Mouse (Mus musculus) urinary bladder, adult 2 months (tissue): ENCODE results near the gene Senp1. TPM values are rescaled to one million over a fixed set of nuclear protein-coding genes. Genes with fewer than 3 reads are reported as not detected.

Source experiments
- DNase-seq: peaks from one replicate; pipeline ENCODE4 v3.0.0; 2022; ENCODE audit warnings: low spot score
- polyA plus RNA-seq: library from polyadenylated mRNA; depleted of rRNA; stranded (reverse); fragments of >200 nt; gene quantifications from 2 replicates; pipeline ENCODE4 v1.2.3, GENCODE M21; 2012; rRNA removed

The Senp1 gene
- polyA plus RNA-seq, 1 experiment = 18.4 TPM

DNA sequence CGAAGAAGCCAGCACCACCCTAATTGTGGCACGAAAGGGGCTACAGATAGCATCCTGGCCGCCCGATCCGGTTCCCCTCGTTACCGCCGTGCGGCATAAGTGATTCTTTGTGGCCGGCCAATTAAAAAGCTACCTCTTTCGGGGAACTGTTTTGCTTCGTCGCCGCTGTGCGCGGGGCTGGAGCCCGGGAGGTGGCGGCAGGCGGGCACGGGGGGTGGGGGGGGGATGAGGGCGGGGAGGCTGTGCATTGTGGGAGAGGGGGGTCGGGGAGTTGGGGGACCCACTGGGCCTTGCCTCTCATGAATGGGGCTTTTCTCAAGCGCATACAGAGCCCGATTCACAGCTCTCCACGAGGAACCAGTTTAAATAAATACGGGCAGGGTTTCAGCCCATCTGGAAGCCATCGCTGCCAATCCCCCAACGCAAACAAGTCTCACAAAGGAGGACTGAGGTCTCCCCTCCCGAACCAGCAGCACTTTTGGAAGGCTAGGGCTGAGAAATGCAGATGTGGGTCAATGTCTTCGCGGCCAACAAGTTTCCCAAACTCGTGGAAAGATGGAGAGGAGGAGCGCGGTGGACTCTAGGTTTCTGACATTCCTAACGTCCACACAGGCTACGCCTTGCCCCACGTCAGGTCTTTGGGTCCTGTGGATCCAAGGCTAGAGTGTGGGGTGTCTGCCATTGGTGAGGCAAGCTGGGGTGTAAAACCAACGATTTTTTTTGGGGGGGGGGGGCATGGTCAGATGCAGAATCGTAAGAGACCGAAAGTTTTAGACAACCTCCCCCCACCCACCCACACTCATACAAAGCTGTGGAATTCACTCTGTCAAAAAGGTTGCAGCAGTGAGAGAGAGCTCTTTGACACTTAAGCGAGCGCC lies 91.2 kb downstream of the Senp1 start:
- no peak for DNase-seq

DNA sequence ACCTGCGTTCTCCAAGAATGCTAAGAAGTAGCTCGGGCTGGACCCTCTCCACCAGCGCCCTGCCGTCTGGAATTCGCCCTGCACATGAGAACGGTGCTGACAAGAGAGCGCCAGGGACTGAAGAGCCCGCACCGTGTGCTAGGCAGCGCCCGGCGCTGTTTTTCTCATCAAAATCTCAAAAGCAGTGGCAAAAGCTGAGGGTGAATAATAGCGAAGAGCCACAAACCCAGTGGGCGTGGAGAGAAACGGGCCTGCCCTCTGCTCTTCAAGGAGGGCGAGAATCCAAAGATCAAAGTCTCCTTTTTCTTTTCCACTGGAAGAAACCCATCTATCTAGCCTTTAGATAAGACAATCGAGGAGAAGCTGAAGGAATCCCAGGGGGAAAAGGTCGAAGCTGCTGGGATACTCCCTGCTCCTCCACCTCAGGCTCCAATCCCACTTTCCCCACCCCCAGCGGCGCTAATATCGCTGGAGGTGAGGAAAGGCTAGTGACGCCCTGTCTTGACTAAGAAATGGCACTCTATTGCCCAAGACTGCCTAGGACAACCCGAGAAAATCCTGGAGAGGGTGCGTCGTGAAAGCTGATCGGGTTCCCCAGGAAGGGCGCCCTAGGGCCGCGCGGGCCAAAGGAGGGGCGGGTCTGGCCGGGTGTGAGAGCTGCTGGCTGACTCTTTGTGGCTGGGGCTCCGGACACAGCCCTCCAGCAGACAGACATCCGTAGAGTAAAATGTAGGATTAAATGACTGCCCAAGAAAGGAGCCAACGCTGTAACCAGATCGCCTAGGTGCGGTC lies 92.0 kb downstream of the Senp1 start:
- DNase-seq = no peak

DNA sequence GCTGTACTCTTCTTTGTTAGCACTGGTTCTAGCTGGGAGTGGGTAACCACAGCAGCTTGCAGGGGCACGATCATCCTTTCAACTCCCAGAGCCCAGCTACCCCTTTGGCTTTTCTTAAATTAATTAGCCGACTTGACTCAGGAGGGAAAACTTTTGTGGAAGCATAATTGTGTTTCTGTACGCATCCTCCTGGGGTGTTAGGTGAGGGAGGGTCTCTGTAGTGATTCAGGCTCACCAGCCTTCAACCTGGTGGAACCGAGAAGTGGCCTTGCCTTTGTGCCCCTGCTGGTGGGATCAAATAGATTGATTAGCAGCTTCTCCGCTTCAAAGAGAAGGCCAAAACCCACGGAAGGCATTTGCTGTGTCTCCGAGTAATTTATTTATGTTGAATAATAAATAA lies 93.6 kb downstream of the Senp1 start:
- DNase-seq = no peak

DNA sequence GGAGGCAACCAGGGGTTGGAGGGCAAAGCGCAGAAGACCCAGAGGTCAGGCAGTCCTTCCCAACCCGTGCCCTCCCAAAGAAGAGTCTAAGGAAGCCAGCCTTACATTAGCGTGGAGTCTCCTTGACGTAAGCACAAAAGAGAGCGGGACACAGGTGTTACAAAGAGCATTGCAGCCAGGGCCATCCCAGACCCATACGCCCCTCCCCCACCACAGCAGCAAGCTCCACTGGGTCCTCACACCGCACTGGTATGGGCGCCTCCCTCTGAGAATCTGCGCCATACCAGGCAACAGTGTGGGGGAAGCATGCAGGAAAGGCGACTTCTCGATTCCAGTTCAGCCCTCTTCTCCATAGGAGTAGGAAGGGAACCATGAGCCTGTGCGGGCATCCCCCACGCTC lies 94.0 kb downstream of the Senp1 start:
- no peak for DNase-seq

DNA sequence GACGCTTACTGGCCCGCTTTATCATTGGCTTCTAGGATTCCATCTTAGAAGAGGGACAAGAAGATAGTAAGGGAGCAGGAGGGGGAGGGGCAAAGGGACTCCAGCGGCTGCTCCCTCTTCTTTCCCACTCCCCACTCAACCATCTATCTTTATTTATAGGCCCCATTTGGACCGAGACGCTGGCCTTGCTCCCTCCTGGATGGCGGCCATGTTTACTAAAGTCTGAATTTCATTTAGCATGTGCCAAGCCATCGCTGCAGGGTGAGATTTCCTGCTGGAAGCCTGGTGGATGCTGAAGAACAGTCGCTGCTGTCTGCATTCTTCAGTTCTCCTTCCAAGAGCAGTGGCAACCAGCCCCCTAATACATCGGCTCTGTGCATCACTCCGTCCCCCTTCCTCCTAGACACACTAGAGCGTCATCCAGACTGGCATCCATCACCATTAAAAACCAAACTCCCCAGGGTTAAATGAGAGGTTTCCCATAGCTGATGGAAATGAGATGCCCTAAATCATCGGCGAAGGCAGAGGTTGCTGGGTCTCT lies 96.8 kb downstream of the Senp1 start:
- DNase-seq = no peak

DNA sequence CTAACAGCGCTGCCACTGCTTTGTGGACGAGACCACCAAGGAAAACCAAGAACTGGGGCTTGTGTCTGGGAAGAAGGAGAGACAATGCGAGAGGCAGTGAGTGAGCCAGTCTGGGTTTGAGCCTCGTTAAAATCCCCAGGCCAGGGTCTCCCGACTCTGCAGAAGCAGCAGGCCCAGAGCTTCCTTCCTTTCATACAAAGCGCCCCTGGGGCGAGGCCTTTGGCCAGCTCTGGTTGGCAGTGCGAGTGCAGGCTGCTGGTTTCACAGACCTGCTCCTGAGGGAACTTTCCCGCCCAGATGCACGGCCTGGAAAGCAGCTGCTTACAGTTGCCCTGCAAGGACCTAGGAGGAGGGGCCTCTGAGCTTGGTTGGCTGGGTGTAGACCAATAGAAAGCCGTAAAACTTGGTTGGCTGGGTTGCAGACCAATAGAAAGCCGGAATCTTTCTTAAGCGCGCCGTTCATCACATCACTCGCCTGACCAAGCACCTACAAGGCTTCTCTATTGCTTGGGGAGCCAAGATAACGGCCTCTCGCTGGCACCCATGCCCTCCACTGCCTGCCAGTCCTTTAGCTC lies 100.7 kb downstream of the Senp1 start:
- peak; percentile 40 for DNase-seq

DNA sequence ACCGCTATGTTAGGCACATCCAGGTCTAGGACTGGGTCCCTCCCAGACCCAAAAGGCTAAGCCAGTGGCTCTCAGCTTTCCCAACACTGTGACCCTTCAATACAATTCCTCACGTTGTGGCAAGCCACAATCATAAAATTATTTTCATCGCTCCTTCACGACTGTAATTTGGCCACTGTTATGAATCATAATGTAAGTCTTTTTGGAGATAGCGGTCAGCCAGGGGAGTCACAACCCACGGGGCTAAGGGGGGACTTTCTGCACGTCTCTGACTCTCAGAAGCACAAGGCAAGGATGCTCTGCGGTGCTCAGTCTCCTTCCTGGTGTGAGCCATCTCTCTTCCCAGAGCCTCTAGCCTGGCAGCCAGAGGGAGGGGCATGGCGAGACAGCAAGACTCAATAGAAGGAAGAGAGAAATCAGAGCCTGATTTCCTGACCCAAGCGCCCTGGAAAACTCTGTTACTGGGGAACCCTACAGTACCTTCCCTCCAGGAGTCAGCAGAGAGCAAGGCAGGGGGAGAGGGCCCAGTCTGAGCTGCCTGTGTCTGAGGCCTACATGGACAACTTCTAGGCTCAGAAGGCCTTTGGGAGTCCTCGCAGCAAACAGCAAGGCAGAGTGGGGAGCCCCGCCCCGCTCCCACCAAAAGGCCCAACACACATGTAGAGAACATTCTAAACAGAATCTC lies 101.4 kb downstream of the Senp1 start:
- DNase-seq = no peak

DNA sequence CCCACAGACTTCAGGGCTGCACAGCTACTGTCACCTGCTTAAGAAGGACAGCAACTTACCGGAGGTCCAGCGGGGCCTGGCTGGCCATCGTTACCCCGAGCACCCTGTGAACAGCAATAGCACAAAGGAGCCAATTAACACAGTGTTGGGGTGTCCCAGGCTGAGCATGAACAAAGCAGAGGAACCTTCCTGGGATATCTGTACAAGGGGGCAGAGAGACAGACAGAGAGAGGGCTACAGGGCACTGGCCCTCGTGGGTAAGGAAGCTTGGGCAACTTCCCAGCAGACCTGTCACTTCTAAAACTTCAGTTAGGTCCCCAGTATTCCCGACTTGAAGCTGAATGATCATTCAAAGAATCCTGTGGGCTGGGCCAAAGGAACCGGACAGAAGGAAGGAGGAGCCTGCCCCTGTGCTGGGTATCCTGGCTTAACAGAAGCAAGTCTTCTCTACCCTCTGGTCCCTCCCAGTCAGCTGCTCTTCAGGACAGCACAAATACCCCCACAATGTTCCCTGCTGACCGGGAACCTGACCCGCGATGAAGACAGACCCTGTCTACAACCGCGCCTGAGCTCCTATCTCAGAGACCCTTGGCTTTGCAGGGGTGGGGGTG lies 102.2 kb downstream of the Senp1 start:
- DNase-seq = no peak

DNA sequence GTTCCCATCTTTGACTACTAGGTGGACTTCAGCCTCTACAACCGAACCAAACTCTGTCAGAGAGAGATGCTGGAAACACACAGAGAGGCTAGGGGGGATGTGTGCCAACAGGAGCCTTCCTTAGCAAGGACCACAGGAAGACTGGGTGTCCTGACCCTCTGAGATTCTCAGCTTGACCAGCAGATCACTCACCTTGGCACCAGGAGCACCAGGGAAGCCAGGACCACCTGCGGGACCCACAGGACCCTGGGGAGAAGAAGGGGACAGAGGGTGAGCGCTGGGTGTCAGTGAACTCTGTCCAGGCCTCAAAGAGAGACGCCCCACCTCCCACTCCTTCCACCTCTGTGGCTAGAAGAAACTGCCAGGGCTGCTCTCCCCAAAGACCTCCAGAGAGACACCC lies 102.8 kb downstream of the Senp1 start:
- DNase-seq = no peak

DNA sequence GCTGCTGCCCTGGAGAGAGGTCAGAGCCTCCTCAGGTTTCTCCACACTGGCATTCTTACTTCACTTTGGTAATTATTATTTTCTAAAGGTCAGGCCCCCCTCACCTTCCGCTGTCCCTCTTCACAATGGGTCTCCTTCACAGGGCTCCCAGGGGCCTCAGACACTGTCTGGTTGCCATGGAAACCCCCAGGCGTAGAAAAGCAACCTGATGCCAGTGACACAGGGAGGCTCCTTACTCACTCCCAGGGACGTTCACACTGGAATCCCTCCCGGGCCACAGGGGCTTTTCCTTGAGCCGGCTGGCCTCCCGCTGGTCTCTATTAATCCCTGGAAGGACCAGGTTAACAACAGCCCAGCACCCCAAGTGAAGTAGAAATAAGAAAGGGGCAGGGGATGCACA lies 103.4 kb downstream of the Senp1 start:
- no peak for DNase-seq

DNA sequence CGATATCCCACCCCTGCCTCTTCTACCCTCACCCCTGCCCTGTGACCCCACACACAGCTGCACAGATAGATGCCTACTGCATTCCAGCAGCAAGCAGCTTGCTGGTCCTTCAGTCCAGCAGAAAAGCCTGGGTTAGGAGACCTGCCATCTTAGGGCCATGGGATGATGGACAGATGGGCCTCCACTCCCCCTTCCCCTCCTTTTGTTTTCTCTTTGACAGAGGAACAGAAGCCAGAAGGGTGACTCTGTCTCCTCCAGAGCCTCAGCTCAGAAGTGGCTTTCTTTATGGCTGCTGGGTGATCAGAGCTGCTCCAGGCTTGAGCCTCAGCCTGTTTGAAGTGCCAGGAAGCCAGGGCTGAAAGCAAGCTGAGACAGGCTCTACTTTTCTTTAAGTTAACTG lies 104.0 kb downstream of the Senp1 start:
- no peak for DNase-seq

Other genes starting within 250 kb of the Senp1 start
- gene Hdac7, start 249.2 kb downstream of the Senp1 start, polyA plus RNA-seq = 45.3 and 45.8 TPM in 2 replicates
- gene Vdr, start 183.1 kb downstream of the Senp1 start, polyA plus RNA-seq = 1.3 and 1.6 TPM in 2 replicates
- gene Tmem106c, start 129.5 kb downstream of the Senp1 start, polyA plus RNA-seq = 65.7 and 80.9 TPM in 2 replicates
- gene Col2a1, start 89.0 kb downstream of the Senp1 start, polyA plus RNA-seq = 0.08 and 0.10 TPM in 2 replicates
- 69.9 TPM in 2 replicates for gene Pfkm, start 1.2 kb downstream of the Senp1 start, polyA plus RNA-seq
- 56.1 and 59.9 TPM in 2 replicates for gene Asb8, start 71.9 kb upstream of the Senp1 start, polyA plus RNA-seq
- 3.6 and 4.2 TPM in 2 replicates for gene Ccdc184, start 73.4 kb upstream of the Senp1 start, polyA plus RNA-seq
- not detected in 2 replicates for gene Olfr288, start 101.8 kb upstream of the Senp1 start, polyA plus RNA-seq
- not detected in 2 replicates for gene Gm44579, start 127.2 kb upstream of the Senp1 start, polyA plus RNA-seq
- 0.04 TPM in 1 of 2 replicates, not detected in the other for gene Olfr287, start 127.3 kb upstream of the Senp1 start, polyA plus RNA-seq
- not detected in 2 replicates for gene Olfr286, start 140.7 kb upstream of the Senp1 start, polyA plus RNA-seq
- not detected in 2 replicates for gene H1fnt, start 163.5 kb upstream of the Senp1 start, polyA plus RNA-seq
- gene Zfp641, start 202.4 kb upstream of the Senp1 start, polyA plus RNA-seq = 22.6 and 23.1 TPM in 2 replicates
- gene Olfr285, start 223.6 kb upstream of the Senp1 start, polyA plus RNA-seq = not detected in 2 replicates
- gene Olfr284, start 247.2 kb upstream of the Senp1 start, polyA plus RNA-seq = not detected in 2 replicates